ENCODE assay signal across 8 mouse cellular contexts in genomic region chr8:54163505-54163904, GRCm38 (mm10).
DNase-seq lines count a peak whose midpoint lies in the region; ATAC-seq and TF ChIP-seq lines count a peak whose summit lies in the region.

No protein-coding gene starts in this region.

- H3K27me3 ChIP-seq in kidney, postnatal 0 days (ENCODE audit: insufficient read depth, low read length) = no peaks in the 10 kb centered on the region
- H3K27me3 ChIP-seq in embryonic facial prominence, embryonic 14.5 days (replicated peaks; ENCODE audit: control insufficient read depth, insufficient read depth, low read length) = no peaks in the 10 kb centered on the region
- H3K27me3 ChIP-seq in hindbrain, postnatal 0 days (ENCODE audit: insufficient read depth, low read length) = no peaks in the 10 kb centered on the region
- H3K27me3 ChIP-seq in thymus, adult 2 months (ENCODE audit: control insufficient read depth, insufficient read depth, low read length) = no peaks in the 10 kb centered on the region

- H3K9ac ChIP-seq in kidney, postnatal 0 days (ENCODE audit: low read depth, low read length) = no peak overlapping the region
- no peak overlapping the region; the same call in 1 of the 2 replicates for H3K9ac ChIP-seq in embryonic facial prominence, embryonic 14.5 days (ENCODE audit: low read depth, low read length)
- no peak overlapping the region for H3K9ac ChIP-seq in hindbrain, postnatal 0 days (replicated peaks; ENCODE audit: low read length)

- H3K4me2 ChIP-seq in kidney, postnatal 0 days (ENCODE audit: low read length) = peak overlapping the region; percentile 30; the same call in 1 of the 2 replicates
- peak overlapping the region; percentile 33 for H3K4me2 ChIP-seq in embryonic facial prominence, embryonic 14.5 days (ENCODE audit: low read depth, low read length)
- peak overlapping the region; percentile 43 for H3K4me2 ChIP-seq in hindbrain, postnatal 0 days (ENCODE audit: low read depth, low read length)

- WGBS in kidney, postnatal 0 days = 23% methylated on average over 5 of the region's 5 CpGs
- WGBS in embryonic facial prominence, embryonic 14.5 days = 2% methylated on average over 5 of the region's 5 CpGs
- WGBS in hindbrain, postnatal 0 days = 7% methylated on average over 5 of the region's 5 CpGs
- WGBS in thymus, adult 2 months = 23% methylated on average over 5 of the region's 5 CpGs

- H3K27ac ChIP-seq in kidney, postnatal 0 days = no peak overlapping the region
- peak overlapping the region; percentile 58 for H3K27ac ChIP-seq in embryonic facial prominence, embryonic 14.5 days (replicated peaks; ENCODE audit: low read depth, low read length)
- H3K27ac ChIP-seq in hindbrain, postnatal 0 days = no peak overlapping the region
- H3K27ac ChIP-seq in thymus, adult 2 months (ENCODE audit: control insufficient read depth, insufficient read depth, low read length) = no peak overlapping the region

- no peak for TF ChIP-seq POLR2A in thymus, adult 2 months (IDR thresholded peaks at IDR 0.05; ENCODE audit: control insufficient read depth, extremely low read depth, insufficient read depth, low read length, poor library complexity)

- peak; percentile 45 for DNase-seq in kidney, postnatal 0 days (ENCODE audit: low spot score)
- no peak for DNase-seq in kidney, postnatal 14 days
- peak; percentile 83 for DNase-seq in embryonic facial prominence, embryonic 14.5 days (ENCODE audit: low spot score)
- DNase-seq in hindbrain, postnatal 0 days (ENCODE audit: low spot score) = peak; percentile 38
- DNase-seq in retina, embryonic 14.5 days (ENCODE audit: low spot score) = peak; percentile 26
- no peak for DNase-seq in left cerebral cortex, adult 18-20 months (ENCODE audit: low spot score in 2 of 2)
- no peak for DNase-seq in thymus, adult 2 months
- no peak for DNase-seq in cerebellum, adult 11-12 months

- TF ChIP-seq CTCF in kidney, postnatal 0 days (IDR thresholded peaks at IDR 0.05; ENCODE audit: low read depth) = no peak
- no peak for TF ChIP-seq CTCF in hindbrain, postnatal 0 days (IDR thresholded peaks at IDR 0.05; ENCODE audit: low read depth)
- TF ChIP-seq CTCF in thymus, adult 2 months (IDR thresholded peaks at IDR 0.05; ENCODE audit: borderline replicate concordance, control insufficient read depth, extremely low read depth, insufficient read depth, low read length, poor library complexity) = no peak

- no peak for ATAC-seq in kidney, postnatal 0 days (replicated peaks; ENCODE audit: low FRiP score, low read depth)
- peak; percentile 86 for ATAC-seq in embryonic facial prominence, embryonic 14.5 days (ENCODE audit: low read depth)
- 0 out of 2 replicates have a peak, but pooled peaks have one; percentile 63 for ATAC-seq in hindbrain, postnatal 0 days

- no peaks in the 10 kb centered on the region for H3K4me1 ChIP-seq in kidney, postnatal 0 days (replicated peaks; ENCODE audit: insufficient read depth, low read length)
- H3K4me1 ChIP-seq in embryonic facial prominence, embryonic 14.5 days (ENCODE audit: control insufficient read depth, insufficient read depth, low read length) = peaks cover 7% of the 10 kb centered on the region; the same call in 1 of the 2 replicates
- H3K4me1 ChIP-seq in hindbrain, postnatal 0 days (ENCODE audit: insufficient read depth, low read length) = 0 out of 2 replicates have a peak, but pooled peaks cover 3% of the 10 kb centered on the region
- H3K4me1 ChIP-seq in thymus, adult 2 months (replicated peaks; ENCODE audit: control insufficient read depth, insufficient read depth, low read length) = no peaks in the 10 kb centered on the region

- H3K4me3 ChIP-seq in kidney, postnatal 0 days (replicated peaks; ENCODE audit: low read depth, low read length) = no peak overlapping the region
- H3K4me3 ChIP-seq in embryonic facial prominence, embryonic 14.5 days (ENCODE audit: low read depth, low read length) = no peak overlapping the region
- H3K4me3 ChIP-seq in hindbrain, postnatal 0 days (ENCODE audit: low read length) = peak overlapping the region; percentile 7; the same call in 1 of the 2 replicates
- no peak overlapping the region for H3K4me3 ChIP-seq in thymus, adult 2 months (ENCODE audit: control insufficient read depth, insufficient read depth, low read length)

- H3K36me3 ChIP-seq in kidney, postnatal 0 days (ENCODE audit: insufficient read depth, low read length) = no peaks in the 10 kb centered on the region
- H3K36me3 ChIP-seq in embryonic facial prominence, embryonic 14.5 days (ENCODE audit: control insufficient read depth, insufficient read depth, low read length) = no peaks in the 10 kb centered on the region
- H3K36me3 ChIP-seq in hindbrain, postnatal 0 days (ENCODE audit: insufficient read depth, low read length) = no peaks in the 10 kb centered on the region
- no peaks in the 10 kb centered on the region for H3K36me3 ChIP-seq in thymus, adult 2 months (ENCODE audit: control insufficient read depth, insufficient read depth, low read length)

- no peaks in the 10 kb centered on the region for H3K9me3 ChIP-seq in kidney, postnatal 0 days (replicated peaks; ENCODE audit: low read length)
- H3K9me3 ChIP-seq in embryonic facial prominence, embryonic 14.5 days (ENCODE audit: control insufficient read depth, low read length) = no peaks in the 10 kb centered on the region
- no peaks in the 10 kb centered on the region for H3K9me3 ChIP-seq in hindbrain, postnatal 0 days (ENCODE audit: low read length)

Comparison
In these comparisons a context has a peak if more than half of its experiments do, and no peak if none do; other contexts are left out.
1. DNase-seq: peak in kidney, postnatal 0 days (single experiment), embryonic facial prominence, embryonic 14.5 days (single experiment), hindbrain, postnatal 0 days (single experiment) and retina, embryonic 14.5 days (single experiment); none in kidney, postnatal 14 days (single experiment), left cerebral cortex, adult 18-20 months (0 of 2), thymus, adult 2 months (single experiment) and cerebellum, adult 11-12 months (single experiment).
2. Peak in every context shown above with its lines, with median percentiles within 50 percentile points of each other: H3K4me2 ChIP-seq.